Mouse (Mus musculus) skeletal muscle tissue, adult 2 months (tissue): Measurements from ENCODE around the gene Rhbdd2.

Experiments used
- DNase-seq: peaks from one replicate; pipeline ENCODE4 v3.0.0-alpha.2; 2012; ENCODE audit warnings: low read depth, low spot score

Rhbdd2 gene

GRCm38 (mm10) chr5:135645330-135645729 is 12.9 kb downstream of the Rhbdd2 start:
- DNase-seq = no peak

- DNase-seq = no peak
These were observed 13.6 kb downstream of the Rhbdd2 start for GRCm38 (mm10) chr5:135646038-135646437.

GRCm38 (mm10) chr5:135648461-135649308 is 16.3 kb downstream of the Rhbdd2 start:
- DNase-seq = no peak

- no peak for DNase-seq
These were observed 16.9 kb downstream of the Rhbdd2 start for GRCm38 (mm10) chr5:135649309-135649633.

GRCm38 (mm10) chr5:135651536-135651935 is 19.1 kb downstream of the Rhbdd2 start:
- DNase-seq = no peak

- peak; percentile 72 for DNase-seq
These were observed 20.8 kb downstream of the Rhbdd2 start for GRCm38 (mm10) chr5:135653209-135653608.

- no peak for DNase-seq
These were observed 23.6 kb downstream of the Rhbdd2 start for GRCm38 (mm10) chr5:135656046-135656445.

- no peak for DNase-seq
These were observed 24.7 kb downstream of the Rhbdd2 start for GRCm38 (mm10) chr5:135657128-135657527.

- no peak for DNase-seq
These were observed 25.4 kb downstream of the Rhbdd2 start for GRCm38 (mm10) chr5:135657703-135658373.

GRCm38 (mm10) chr5:135659956-135660355 is 27.5 kb downstream of the Rhbdd2 start:
- DNase-seq = no peak

GRCm38 (mm10) chr5:135660535-135660934 is 28.1 kb downstream of the Rhbdd2 start:
- no peak for DNase-seq

GRCm38 (mm10) chr5:135666890-135667289 is 34.5 kb downstream of the Rhbdd2 start:
- no peak for DNase-seq

GRCm38 (mm10) chr5:135668071-135668470 is 35.7 kb downstream of the Rhbdd2 start:
- no peak for DNase-seq

GRCm38 (mm10) chr5:135669741-135670275 is 37.4 kb downstream of the Rhbdd2 start, which contains the start of gene Por:
TSS of gene Por (plus strand) at chr5:135670033.
- no peak for DNase-seq

- DNase-seq = no peak
These were observed 38.5 kb downstream of the Rhbdd2 start for GRCm38 (mm10) chr5:135670881-135671280.

GRCm38 (mm10) chr5:135672509-135672908 is 40.1 kb downstream of the Rhbdd2 start:
- DNase-seq = no peak

GRCm38 (mm10) chr5:135672980-135673379 is 40.6 kb downstream of the Rhbdd2 start:
- DNase-seq = peak; percentile 74

- peak; percentile 69 for DNase-seq
These were observed 41.9 kb downstream of the Rhbdd2 start for GRCm38 (mm10) chr5:135674349-135674775.

- peak; percentile 88 for DNase-seq
These were observed 42.4 kb downstream of the Rhbdd2 start for GRCm38 (mm10) chr5:135674821-135675220.

- DNase-seq = no peak
These were observed 44.3 kb downstream of the Rhbdd2 start for GRCm38 (mm10) chr5:135676696-135677095.

GRCm38 (mm10) chr5:135677251-135677650 is 44.8 kb downstream of the Rhbdd2 start:
- DNase-seq = no peak

- no peak for DNase-seq
These were observed 46.1 kb downstream of the Rhbdd2 start for GRCm38 (mm10) chr5:135678481-135678880.
